Mouse (Mus musculus) lung, postnatal 0 days (tissue): ENCODE measurements around the gene Zfp60.

Experiments
- CTCF ChIP-seq: IDR thresholded peaks from 2 replicates; pipeline ENCODE4 v1.5.1; 2016; ENCODE audit warnings: antibody characterized with exemption, mild to moderate bottlenecking
- EP300 ChIP-seq: IDR thresholded peaks from 2 replicates; pipeline ENCODE4 v1.6.1; 2016; ENCODE audit warnings: antibody characterized with exemption, mild to moderate bottlenecking, control low read depth

GRCm38 (mm10) chr7:27735457-27735856 is 4.3 kb downstream of the Zfp60 start:
- TF ChIP-seq CTCF, result no peak
- no peak for TF ChIP-seq EP300
